Mouse (Mus musculus): ENCODE data around the gene Rbms3. TPM values are rescaled to one million over a fixed set of nuclear protein-coding genes. Genes with fewer than 3 reads are reported as not detected.

Gene Rbms3
- polyA plus RNA-seq, 1 experiment from 2014 or later, result 12.2 TPM

GRCm38 (mm10) chr9:116729172-116729571, 900.5 kb downstream of the Rbms3 start:
- Histone ChIP-seq H3K4me3 (ENCODE audit: low read depth, low read length) (no peak overlapping the region), H3K9ac (ENCODE audit: low read length) (no peak overlapping the region), H3K9me3 (ENCODE audit: control insufficient read depth, low read length) (no peaks in the 10 kb centered on the region), H3K4me2 (ENCODE audit: low read depth, low read length, severe bottlenecking) (no peak overlapping the region), H3K27me3 (ENCODE audit: control insufficient read depth, insufficient read depth, low read length) (no peaks in the 10 kb centered on the region), H3K27ac (ENCODE audit: low read depth, low read length) (no peak overlapping the region), H3K4me1 (replicated peaks; ENCODE audit: control insufficient read depth, insufficient read depth, low read length) (no peaks in the 10 kb centered on the region), H3K36me3 (ENCODE audit: control insufficient read depth, insufficient read depth, low read length) (no peaks in the 10 kb centered on the region)
- 89% methylated on average over 6 of the region's 6 CpGs for WGBS
- ATAC-seq (replicated peaks; ENCODE audit: low FRiP score) (no peak), DNase-seq (ENCODE audit: low spot score) (no peak)

DNA sequence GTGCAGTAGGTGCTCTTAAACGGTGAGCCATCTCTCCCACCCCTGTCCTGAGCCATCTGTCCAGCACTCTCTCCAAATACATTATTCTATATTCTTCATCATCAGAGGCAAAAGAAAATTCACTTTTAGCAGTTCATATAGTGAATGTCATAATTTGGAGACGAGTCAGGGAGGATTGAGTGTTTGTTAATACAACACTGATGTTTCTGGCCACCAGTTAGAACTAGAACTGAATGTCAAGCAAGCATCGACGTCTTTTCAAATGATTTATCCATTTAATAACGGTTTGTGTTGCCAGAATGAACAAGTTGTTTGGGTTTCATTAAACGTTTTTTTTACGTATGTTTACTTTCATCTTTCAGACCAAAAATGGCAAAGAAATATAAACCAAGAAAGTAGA, 901.1 kb downstream of the Rbms3 start:
- Histone ChIP-seq H3K9ac (ENCODE audit: low read length) (no peak overlapping the region), H3K36me3 (ENCODE audit: control insufficient read depth, insufficient read depth, low read length) (no peaks in the 10 kb centered on the region), H3K27ac (ENCODE audit: low read depth, low read length) (no peak overlapping the region), H3K9me3 (ENCODE audit: control insufficient read depth, low read length) (no peaks in the 10 kb centered on the region), H3K4me3 (ENCODE audit: low read depth, low read length) (no peak overlapping the region), H3K4me2 (ENCODE audit: low read depth, low read length, severe bottlenecking) (no peak overlapping the region), H3K27me3 (ENCODE audit: control insufficient read depth, insufficient read depth, low read length) (no peaks in the 10 kb centered on the region), H3K4me1 (replicated peaks; ENCODE audit: control insufficient read depth, insufficient read depth, low read length) (no peaks in the 10 kb centered on the region)
- ATAC-seq (replicated peaks; ENCODE audit: low FRiP score) (no peak), DNase-seq (ENCODE audit: low spot score) (no peak)
- WGBS, result 86% methylated on average over 7 of the region's 7 CpGs

DNA sequence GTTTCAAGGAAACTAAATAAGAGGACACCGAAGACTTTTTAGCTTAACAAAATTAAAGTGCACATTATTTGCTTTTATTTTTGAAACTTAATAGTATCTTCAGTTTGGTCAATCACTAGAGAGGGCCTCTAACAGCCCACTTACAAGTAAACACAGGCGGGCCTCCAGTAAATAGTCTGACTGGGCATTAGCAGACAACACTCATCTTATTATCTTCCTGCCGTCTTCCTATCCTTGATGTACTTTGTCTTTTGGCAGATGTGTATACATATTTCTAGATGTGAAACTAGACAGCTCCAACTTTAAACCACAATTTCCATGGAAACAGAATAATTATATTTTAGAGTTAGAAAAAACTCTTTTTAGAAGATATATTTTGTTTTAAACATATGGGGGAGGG, 901.6 kb downstream of the Rbms3 start:
- Histone ChIP-seq H3K4me2 (ENCODE audit: low read depth, low read length, severe bottlenecking) (no peak overlapping the region), H3K4me1 (replicated peaks; ENCODE audit: control insufficient read depth, insufficient read depth, low read length) (no peaks in the 10 kb centered on the region), H3K27ac (ENCODE audit: low read depth, low read length) (no peak overlapping the region), H3K9ac (ENCODE audit: low read length) (no peak overlapping the region), H3K4me3 (ENCODE audit: low read depth, low read length) (no peak overlapping the region), H3K36me3 (ENCODE audit: control insufficient read depth, insufficient read depth, low read length) (no peaks in the 10 kb centered on the region), H3K27me3 (ENCODE audit: control insufficient read depth, insufficient read depth, low read length) (no peaks in the 10 kb centered on the region), H3K9me3 (ENCODE audit: control insufficient read depth, low read length) (no peaks in the 10 kb centered on the region)
- ATAC-seq (replicated peaks; ENCODE audit: low FRiP score) (no peak), DNase-seq (ENCODE audit: low spot score) (no peak)
- WGBS, result 89% methylated on average over 3 of the region's 3 CpGs

DNA sequence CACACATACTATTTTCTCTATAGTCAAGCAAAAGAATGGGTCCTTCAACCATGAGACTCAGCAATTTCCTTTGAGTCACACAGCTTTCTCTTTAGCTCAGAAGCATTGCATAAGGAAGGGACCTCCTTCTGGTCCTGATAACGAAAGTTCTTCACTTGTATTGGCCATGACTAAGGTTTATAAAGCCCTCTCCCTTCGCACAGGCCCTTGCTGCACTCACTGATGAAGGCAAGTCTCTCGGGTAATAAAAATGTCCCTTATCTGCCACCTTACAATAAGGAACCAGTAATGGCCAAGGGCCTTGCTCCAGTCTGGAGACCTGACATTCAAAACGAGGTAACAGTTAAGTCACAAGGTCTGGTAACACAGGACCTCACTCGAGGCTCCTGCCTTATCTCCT, 905.1 kb downstream of the Rbms3 start:
- H3K27me3 ChIP-seq (ENCODE audit: control insufficient read depth, insufficient read depth, low read length), result no peaks in the 10 kb centered on the region
- H3K4me1 ChIP-seq (replicated peaks; ENCODE audit: control insufficient read depth, insufficient read depth, low read length), result no peaks in the 10 kb centered on the region
- no peaks in the 10 kb centered on the region for H3K9me3 ChIP-seq (ENCODE audit: control insufficient read depth, low read length)
- no peak overlapping the region for H3K4me3 ChIP-seq (ENCODE audit: low read depth, low read length)
- H3K36me3 ChIP-seq (ENCODE audit: control insufficient read depth, insufficient read depth, low read length), result no peaks in the 10 kb centered on the region
- 85% methylated on average over 5 of the region's 5 CpGs for WGBS
- ATAC-seq (replicated peaks; ENCODE audit: low FRiP score) (no peak), DNase-seq (ENCODE audit: low spot score) (no peak)
- H3K4me2 ChIP-seq (ENCODE audit: low read depth, low read length, severe bottlenecking), result no peak overlapping the region
- no peak overlapping the region for H3K9ac ChIP-seq (ENCODE audit: low read length)
- H3K27ac ChIP-seq (ENCODE audit: low read depth, low read length), result no peak overlapping the region

GRCm38 (mm10) chr9:116703119-116703518, 926.6 kb downstream of the Rbms3 start:
- Histone ChIP-seq H3K36me3 (ENCODE audit: control insufficient read depth, insufficient read depth, low read length) (no peaks in the 10 kb centered on the region), H3K27me3 (ENCODE audit: control insufficient read depth, insufficient read depth, low read length) (no peaks in the 10 kb centered on the region), H3K9me3 (ENCODE audit: control insufficient read depth, low read length) (no peaks in the 10 kb centered on the region), H3K27ac (ENCODE audit: low read depth, low read length) (no peak overlapping the region), H3K9ac (ENCODE audit: low read length) (no peak overlapping the region), H3K4me3 (ENCODE audit: low read depth, low read length) (no peak overlapping the region), H3K4me2 (ENCODE audit: low read depth, low read length, severe bottlenecking) (no peak overlapping the region), H3K4me1 (replicated peaks; ENCODE audit: control insufficient read depth, insufficient read depth, low read length) (no peaks in the 10 kb centered on the region)
- DNase-seq (ENCODE audit: low spot score) (no peak), ATAC-seq (replicated peaks; ENCODE audit: low FRiP score) (no peak)
- WGBS, result 73% methylated on average over 1 of the region's 1 CpGs

DNA sequence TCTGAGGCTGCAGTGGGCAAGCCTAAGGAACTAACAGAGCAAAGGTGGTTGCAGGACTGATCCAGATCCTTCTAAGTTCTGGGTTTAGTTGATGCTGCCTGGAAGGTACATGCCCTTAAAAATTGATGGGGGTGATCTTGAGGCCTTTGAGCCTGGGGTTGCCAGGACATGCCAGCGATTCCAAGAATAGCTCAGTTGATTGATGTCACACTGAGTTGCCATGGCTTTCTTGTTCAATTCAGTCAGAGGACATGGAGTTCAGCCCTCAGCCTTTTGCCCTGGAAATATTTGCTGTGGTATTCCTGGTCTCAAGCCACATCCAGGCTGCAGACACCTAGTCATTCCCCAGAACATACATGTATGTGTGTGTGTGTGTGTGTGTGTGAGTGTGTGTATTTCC, 927.1 kb downstream of the Rbms3 start:
- 97% methylated on average over 1 of the region's 1 CpGs for WGBS
- H3K4me3 ChIP-seq (ENCODE audit: low read depth, low read length), result no peak overlapping the region
- DNase-seq (ENCODE audit: low spot score), result no peak
- H3K9ac ChIP-seq (ENCODE audit: low read length), result no peak overlapping the region
- no peaks in the 10 kb centered on the region for H3K9me3 ChIP-seq (ENCODE audit: control insufficient read depth, low read length)
- no peak overlapping the region for H3K27ac ChIP-seq (ENCODE audit: low read depth, low read length)
- no peaks in the 10 kb centered on the region for H3K4me1 ChIP-seq (replicated peaks; ENCODE audit: control insufficient read depth, insufficient read depth, low read length)
- no peak for ATAC-seq (replicated peaks; ENCODE audit: low FRiP score)
- no peak overlapping the region for H3K4me2 ChIP-seq (ENCODE audit: low read depth, low read length, severe bottlenecking)
- H3K36me3 ChIP-seq (ENCODE audit: control insufficient read depth, insufficient read depth, low read length), result no peaks in the 10 kb centered on the region
- no peaks in the 10 kb centered on the region for H3K27me3 ChIP-seq (ENCODE audit: control insufficient read depth, insufficient read depth, low read length)

- H3K27ac ChIP-seq (ENCODE audit: low read depth, low read length), result no peak overlapping the region
- no peaks in the 10 kb centered on the region for H3K4me1 ChIP-seq (replicated peaks; ENCODE audit: control insufficient read depth, insufficient read depth, low read length)
- H3K9me3 ChIP-seq (ENCODE audit: control insufficient read depth, low read length), result no peaks in the 10 kb centered on the region
- 94% methylated on average over 11 of the region's 11 CpGs for WGBS
- H3K9ac ChIP-seq (ENCODE audit: low read length), result no peak overlapping the region
- no peak for DNase-seq (ENCODE audit: low spot score)
- no peak for ATAC-seq (replicated peaks; ENCODE audit: low FRiP score)
- H3K4me2 ChIP-seq (ENCODE audit: low read depth, low read length, severe bottlenecking), result no peak overlapping the region
- no peaks in the 10 kb centered on the region for H3K36me3 ChIP-seq (ENCODE audit: control insufficient read depth, insufficient read depth, low read length)
- no peak overlapping the region for H3K4me3 ChIP-seq (ENCODE audit: low read depth, low read length)
- H3K27me3 ChIP-seq (ENCODE audit: control insufficient read depth, insufficient read depth, low read length), result no peaks in the 10 kb centered on the region
Observed at GRCm38 (mm10) chr9:116701511-116702179, 928.1 kb downstream of the Rbms3 start.

GRCm38 (mm10) chr9:116688615-116689014, 941.1 kb downstream of the Rbms3 start:
- Histone ChIP-seq H3K4me2 (ENCODE audit: low read depth, low read length, severe bottlenecking) (no peak overlapping the region), H3K4me3 (ENCODE audit: low read depth, low read length) (no peak overlapping the region), H3K9ac (ENCODE audit: low read length) (no peak overlapping the region), H3K27ac (ENCODE audit: low read depth, low read length) (no peak overlapping the region), H3K4me1 (replicated peaks; ENCODE audit: control insufficient read depth, insufficient read depth, low read length) (no peaks in the 10 kb centered on the region), H3K36me3 (ENCODE audit: control insufficient read depth, insufficient read depth, low read length) (no peaks in the 10 kb centered on the region), H3K9me3 (ENCODE audit: control insufficient read depth, low read length) (no peaks in the 10 kb centered on the region), H3K27me3 (ENCODE audit: control insufficient read depth, insufficient read depth, low read length) (no peaks in the 10 kb centered on the region)
- no peak for ATAC-seq (replicated peaks; ENCODE audit: low FRiP score)
- no peak for DNase-seq (ENCODE audit: low spot score)
- WGBS, result 91% methylated on average over 4 of the region's 4 CpGs

DNA sequence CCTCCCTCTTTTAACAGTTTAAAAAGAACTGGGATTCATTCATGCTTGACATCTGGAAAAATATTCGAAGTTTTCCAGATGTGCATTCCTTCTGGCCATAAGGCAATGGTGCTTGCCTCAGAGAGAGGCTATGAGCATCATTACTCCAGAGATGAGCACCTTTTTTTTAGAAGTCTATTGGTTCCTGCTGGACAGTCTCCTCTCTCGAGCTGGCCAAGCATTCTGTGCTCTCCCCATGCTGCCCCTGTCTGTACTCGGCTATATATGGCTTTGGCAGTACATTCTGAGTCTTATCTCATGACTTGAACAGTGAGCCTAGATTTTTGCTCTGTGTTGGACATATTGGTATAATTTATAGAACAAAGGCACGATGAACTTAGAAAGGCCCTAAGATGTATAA, 952.6 kb downstream of the Rbms3 start:
- no peak overlapping the region for H3K4me3 ChIP-seq (ENCODE audit: low read depth, low read length)
- WGBS, result 75% methylated on average over 4 of the region's 4 CpGs
- no peaks in the 10 kb centered on the region for H3K27me3 ChIP-seq (ENCODE audit: control insufficient read depth, insufficient read depth, low read length)
- H3K36me3 ChIP-seq (ENCODE audit: control insufficient read depth, insufficient read depth, low read length), result no peaks in the 10 kb centered on the region
- H3K4me2 ChIP-seq (ENCODE audit: low read depth, low read length, severe bottlenecking), result no peak overlapping the region
- no peak overlapping the region for H3K9ac ChIP-seq (ENCODE audit: low read length)
- no peaks in the 10 kb centered on the region for H3K4me1 ChIP-seq (replicated peaks; ENCODE audit: control insufficient read depth, insufficient read depth, low read length)
- H3K9me3 ChIP-seq (ENCODE audit: control insufficient read depth, low read length), result no peaks in the 10 kb centered on the region
- no peak overlapping the region for H3K27ac ChIP-seq (ENCODE audit: low read depth, low read length)
- ATAC-seq (replicated peaks; ENCODE audit: low FRiP score), result no peak
- no peak for DNase-seq (ENCODE audit: low spot score)
